Mouse (Mus musculus) testis, adult 2 months (tissue): ENCODE measurements at regions not wholly inside any gene's neighbourhood (a gene's known extent, or its start where the extent isn't known, plus 50 kb on each side); places are given as distances from the start of the nearest gene placed in this dataset.

ENCODE experiments used
- CTCF ChIP-seq: fragments of 200-500 bp; IDR thresholded peaks from 2 replicates; pipeline ENCODE4 v1.5.1; 2012; ENCODE audit warnings: low read depth, mild to moderate bottlenecking, inconsistent platforms, low read length, moderate library complexity; ENCODE audit not compliant: control insufficient read depth, insufficient read depth, insufficient replicate concordance
- POLR2A ChIP-seq: fragments of 200-500 bp; IDR thresholded peaks from 2 replicates; pipeline ENCODE4 v1.6.1; 2012; ENCODE audit warnings: low read depth, mild to moderate bottlenecking, inconsistent platforms, low read length, moderate library complexity; ENCODE audit not compliant: control insufficient read depth

- TF ChIP-seq CTCF, result no peak
- TF ChIP-seq POLR2A, result no peak
These were observed 52.3 kb upstream of the Bace2 start for GRCm38 (mm10) chr16:97304156-97304735.
